Mouse (Mus musculus) ES-E14 (cell line): ENCODE measurements at regions not wholly inside any gene's neighbourhood (a gene's known extent, or its start where the extent isn't known, plus 50 kb on each side); places are given as distances from the start of the nearest gene placed in this dataset.

ENCODE experiments used
- CHD2 ChIP-seq: IDR thresholded peaks from 2 replicates; pipeline ENCODE4 v1.6.1; 2014; ENCODE audit warnings: mild to moderate bottlenecking, low read depth, low read length, inconsistent platforms
- HCFC1 ChIP-seq: IDR thresholded peaks from 2 replicates; pipeline ENCODE4 v1.6.1; 2012; ENCODE audit warnings: low read length, inconsistent platforms, borderline replicate concordance; ENCODE audit not compliant: insufficient read depth
- MAFK ChIP-seq: IDR thresholded peaks from 2 replicates; pipeline ENCODE4 v1.6.1; 2014; ENCODE audit warnings: mild to moderate bottlenecking, low read depth, low read length, inconsistent platforms; ENCODE audit not compliant: insufficient read depth
- ZC3H11A ChIP-seq: IDR thresholded peaks from 2 replicates; pipeline ENCODE4 v1.6.1; 2012; ENCODE audit warnings: low read depth, mild to moderate bottlenecking, inconsistent platforms, low read length, borderline replicate concordance
- ZNF384 ChIP-seq: IDR thresholded peaks from 2 replicates; pipeline ENCODE4 v1.6.1; 2012; ENCODE audit warnings: low read depth, low read length, inconsistent platforms

GRCm38 (mm10) chr8:26840286-26840685, 136.8 kb upstream of the Zfp703 start:
- TF ChIP-seq HCFC1, result no peak
- TF ChIP-seq MAFK, result no peak
- TF ChIP-seq CHD2, result no peak
- no peak for TF ChIP-seq ZNF384
- TF ChIP-seq ZC3H11A, result no peak
